In the genomic region with DNA sequence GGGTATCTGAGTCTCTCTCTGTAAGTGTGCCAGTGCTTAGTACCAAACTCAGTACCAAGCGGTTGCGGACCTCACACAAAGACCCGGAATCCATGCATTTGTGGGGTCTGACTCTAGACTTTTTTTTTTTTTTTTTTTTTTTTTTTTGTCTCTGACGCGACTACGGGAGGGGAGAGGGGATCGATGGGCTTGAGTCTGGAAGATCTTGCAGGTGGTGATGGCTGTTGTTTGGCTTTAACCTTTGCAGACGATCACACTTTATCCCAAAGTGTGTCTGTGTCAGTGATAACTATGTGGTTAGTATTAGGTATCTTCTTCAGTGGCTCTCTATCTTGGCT, we compare ENCODE assay signal across 9 mouse cellular contexts. TPM values are rescaled to one million over a fixed set of nuclear protein-coding genes. Genes with fewer than 3 reads are reported as not detected.
DNase-seq lines count a peak whose midpoint lies in the region; ATAC-seq and TF ChIP-seq lines count a peak whose summit lies in the region.
"Had no signal": no experiment of that assay in that cellular context is flagged by ENCODE, and none has a peak within 500 bp of the region (broad histone marks: within the 10 kb centered on the region; RNA-seq: fewer than 3 reads in every experiment).

No protein-coding gene starts in this region.

- H3K9me3 ChIP-seq in liver, embryonic 11.5 days (ENCODE audit: control insufficient read depth, low read length), result no peaks in the 10 kb centered on the region

- WGBS in cerebellum, adult 2 months, result under 1% methylated on average over 8 of the region's 8 CpGs
- WGBS in liver, embryonic 11.5 days, result 2% methylated on average over 7 of the region's 8 CpGs

- no peaks in the 10 kb centered on the region for H3K27me3 ChIP-seq in cerebellum, adult 2 months (ENCODE audit: control insufficient read depth, insufficient read depth, low read length)
- no peaks in the 10 kb centered on the region for H3K27me3 ChIP-seq in testis, adult 2 months (ENCODE audit: control insufficient read depth, insufficient read depth, low read length)
- H3K27me3 ChIP-seq in liver, embryonic 11.5 days (replicated peaks; ENCODE audit: control insufficient read depth, insufficient read depth, low read length), result no peaks in the 10 kb centered on the region

- peak overlapping the region; percentile 77 for H3K4me3 ChIP-seq in cerebellum, adult 2 months (replicated peaks; ENCODE audit: insufficient read depth, low read depth, low read length)
- peak overlapping the region; percentile 99 for H3K4me3 ChIP-seq in testis, adult 2 months (ENCODE audit: control insufficient read depth, low read depth, low read length)
- H3K4me3 ChIP-seq in liver, embryonic 11.5 days (ENCODE audit: low read depth, low read length), result peak overlapping the region; percentile 83

- TF ChIP-seq CTCF in cerebellum, adult 2 months (IDR thresholded peaks at IDR 0.05; ENCODE audit: borderline replicate concordance, insufficient read depth, low read depth, low read length), result no peak
- TF ChIP-seq CTCF in testis, adult 2 months (IDR thresholded peaks at IDR 0.05; ENCODE audit: control insufficient read depth, insufficient read depth, insufficient replicate concordance, low read depth, low read length), result no peak

- peak; percentile 3; the same call in 1 of the 2 replicates for ATAC-seq in liver, embryonic 11.5 days (replicated peaks; ENCODE audit: low FRiP score)
- no peak for ATAC-seq in monocyte, adult 5-6 weeks (replicated peaks; ENCODE audit: insufficient number of reproducible peaks, low FRiP score, low TSS enrichment, poor library complexity, severe bottlenecking)

- H3K4me2 ChIP-seq in liver, embryonic 11.5 days, result peak overlapping the region; percentile 76

- no peak overlapping the region for H3K27ac ChIP-seq in cerebellum, adult 2 months (ENCODE audit: insufficient read depth, low read length)
- H3K27ac ChIP-seq in testis, adult 2 months (ENCODE audit: control insufficient read depth, insufficient read depth, low read depth, low read length), result no peak overlapping the region
- no peak overlapping the region for H3K27ac ChIP-seq in liver, embryonic 11.5 days (ENCODE audit: low read depth, low read length)

- H3K36me3 ChIP-seq in testis, adult 2 months (ENCODE audit: control insufficient read depth, insufficient read depth, low read length), result peaks cover 3% of the 10 kb centered on the region; the same call in 1 of the 2 replicates
- peaks cover 30% of the 10 kb centered on the region for H3K36me3 ChIP-seq in liver, embryonic 11.5 days (ENCODE audit: control insufficient read depth, insufficient read depth, low read length)

- TF ChIP-seq POLR2A in cerebellum, adult 2 months (IDR thresholded peaks at IDR 0.05; ENCODE audit: borderline replicate concordance, insufficient read depth, low read length), result no peak
- TF ChIP-seq POLR2A in testis, adult 2 months (IDR thresholded peaks at IDR 0.05; ENCODE audit: control insufficient read depth, low read depth, low read length), result no peak

- no peaks in the 10 kb centered on the region for H3K4me1 ChIP-seq in cerebellum, adult 2 months (ENCODE audit: control insufficient read depth, insufficient read depth, low read length)
- H3K4me1 ChIP-seq in testis, adult 2 months (ENCODE audit: control insufficient read depth, insufficient read depth, low read length), result peaks cover 5% of the 10 kb centered on the region; the same call in 1 of the 2 replicates
- peaks cover 4% of the 10 kb centered on the region; the same call in 1 of the 2 replicates for H3K4me1 ChIP-seq in liver, embryonic 11.5 days (replicated peaks; ENCODE audit: control insufficient read depth, insufficient read depth, low read length)

- H3K9ac ChIP-seq in liver, embryonic 11.5 days (ENCODE audit: low read depth, low read length), result peak overlapping the region; percentile 83

- DNase-seq in cerebellum, adult 2 months, result no peak
- no peak for DNase-seq in cerebellum, postnatal 10 days
- DNase-seq in testis, postnatal 10 days (ENCODE audit: low spot score), result no peak
- no peak for DNase-seq in liver, embryonic 11.5 days (ENCODE audit: low spot score)
- no peak for DNase-seq in yolk sac, embryonic 10.5 days (ENCODE audit: low spot score)
- DNase-seq in frontal cortex, postnatal 14 days (ENCODE audit: low spot score in 2 of 2), result no peak

RNA-seq across cellular contexts. Expression of gene Zfp606, which starts 0.9 kb away (rescaled TPM):
- 10.8 and 12.4 TPM in 2 replicates for polyA plus RNA-seq in cerebellum, adult 2 months (2012; rRNA removed)
- 0.94 and 1.4 TPM in 2 replicates for polyA plus RNA-seq in testis, adult 2 months (2012; rRNA removed)
- 11.6 and 12.6 TPM in 2 replicates for polyA plus RNA-seq in liver, embryonic 11.5 days (2014; fragmentation: Nextera tagmentation; extraction: Ambion mirVana)
- 3.6 to 10.8 TPM (median 9.3 TPM) in 3 replicates for total RNA-seq in monocyte, adult 5-6 weeks (2017)

RNA-seq across cellular contexts. Expression of gene 2900092C05Rik, which starts 33.3 kb away (rescaled TPM):
- polyA plus RNA-seq in cerebellum, adult 2 months (2012; rRNA removed), result not detected in 2 replicates
- polyA plus RNA-seq in testis, adult 2 months (2012; rRNA removed), result 11.1 and 16.4 TPM in 2 replicates
- not detected in 2 replicates for polyA plus RNA-seq in liver, embryonic 11.5 days (2014; fragmentation: Nextera tagmentation; extraction: Ambion mirVana)
- total RNA-seq in monocyte, adult 5-6 weeks (2017), result not detected in 3 replicates
- total RNA-seq: heart, postnatal 10 days had no signal

RNA-seq across cellular contexts. Expression of gene Zfp551, which starts 56.4 kb away (rescaled TPM):
- polyA plus RNA-seq in cerebellum, adult 2 months (2012; rRNA removed), result 2.9 and 3.3 TPM in 2 replicates
- 0.33 and 0.35 TPM in 2 replicates for polyA plus RNA-seq in testis, adult 2 months (2012; rRNA removed)
- polyA plus RNA-seq in liver, embryonic 11.5 days (2014; fragmentation: Nextera tagmentation; extraction: Ambion mirVana), result 1.8 and 2.4 TPM in 2 replicates
- total RNA-seq in monocyte, adult 5-6 weeks (2017), result 1.3 to 2.5 TPM (median 1.7 TPM) in 3 replicates

Comparison
In these comparisons a context has a peak if more than half of its experiments do, and no peak if none do; other contexts are left out.
1. RNA of gene 2900092C05Rik, which starts 33.3 kb away (polyA plus RNA-seq): 11.1 to 16.4 TPM in testis, adult 2 months; not detected in cerebellum, adult 2 months and not detected in liver, embryonic 11.5 days; every median in the first group is over 10 times any median in the second.
2. Peak in every context shown above with its lines, with median percentiles within 50 percentile points of each other: H3K4me3 ChIP-seq.